Mouse (Mus musculus) heart, postnatal 4 days (tissue): ENCODE data around the gene Sult6b1. TPM values are rescaled to one million over a fixed set of nuclear protein-coding genes. Genes with fewer than 3 reads are reported as not detected.

Source experiments
- DNase-seq: peaks from one replicate; pipeline ENCODE4 v3.0.0; 2021
- total RNA-seq, 2 experiments: library from RNA; stranded (reverse); gene quantifications; 2 replicates each; pipeline ENCODE4 v1.2.3; 2021

Sult6b1 gene
- not detected for total RNA-seq

GRCm38 (mm10) chr17:78906892-78907291 lies at the start of gene Sult6b1:
Sult6b1 (minus strand) TSS chr17:78906992.
- no peak for DNase-seq

GRCm38 (mm10) chr17:78953240-78953639 lies 46.4 kb upstream of the Sult6b1 start:
- DNase-seq = no peak

- no peak for DNase-seq
Observed at GRCm38 (mm10) chr17:78952070-78952469, 45.3 kb upstream of the Sult6b1 start.

GRCm38 (mm10) chr17:78951225-78951624 lies 44.4 kb upstream of the Sult6b1 start:
- no peak for DNase-seq

- DNase-seq = no peak
Observed at GRCm38 (mm10) chr17:78942579-78942978, 35.8 kb upstream of the Sult6b1 start.

GRCm38 (mm10) chr17:78938927-78939326 lies 32.1 kb upstream of the Sult6b1 start:
- DNase-seq = no peak

GRCm38 (mm10) chr17:78937229-78937853 lies 30.5 kb upstream of the Sult6b1 start:
- peak; percentile 8 for DNase-seq

- peak; percentile 97 for DNase-seq
Observed at GRCm38 (mm10) chr17:78936466-78937228, 29.9 kb upstream of the Sult6b1 start, which contains the start of the genes Cebpz and Ndufaf7. Cebpz (minus strand) TSS chr17:78937066. Ndufaf7 (plus strand) TSS chr17:78937136.

- no peak for DNase-seq
Observed at GRCm38 (mm10) chr17:78935857-78936256, 29.1 kb upstream of the Sult6b1 start.

- DNase-seq = no peak
Observed at GRCm38 (mm10) chr17:78917696-78918095, 10.9 kb upstream of the Sult6b1 start.

- no peak for DNase-seq
Observed at GRCm38 (mm10) chr17:78916899-78917298, 10.1 kb upstream of the Sult6b1 start.

- DNase-seq = peak; percentile 87
Observed at GRCm38 (mm10) chr17:78916369-78916813, 9.6 kb upstream of the Sult6b1 start, which contains the start of gene Cebpzos. Cebpzos (plus strand) TSS chr17:78916500.

GRCm38 (mm10) chr17:78915772-78916171 lies 9.0 kb upstream of the Sult6b1 start:
- DNase-seq = no peak

- DNase-seq = no peak
Observed at GRCm38 (mm10) chr17:78913921-78914320, 7.1 kb upstream of the Sult6b1 start.

- DNase-seq = peak; percentile 40
Observed at GRCm38 (mm10) chr17:78912861-78913281, 6.1 kb upstream of the Sult6b1 start.

- DNase-seq = no peak
Observed at GRCm38 (mm10) chr17:78909374-78909773, 2.6 kb upstream of the Sult6b1 start.

GRCm38 (mm10) chr17:78903158-78903557 lies 3.6 kb downstream of the Sult6b1 start:
- DNase-seq = no peak

GRCm38 (mm10) chr17:78895394-78895793 lies 11.4 kb downstream of the Sult6b1 start:
- DNase-seq = peak; percentile 70

GRCm38 (mm10) chr17:78894991-78895390 lies 11.8 kb downstream of the Sult6b1 start:
- DNase-seq = no peak

- no peak for DNase-seq
Observed at GRCm38 (mm10) chr17:78891020-78891419, 15.8 kb downstream of the Sult6b1 start.

GRCm38 (mm10) chr17:78889184-78889583 lies 17.6 kb downstream of the Sult6b1 start:
- DNase-seq = no peak

GRCm38 (mm10) chr17:78888554-78888953 lies 18.2 kb downstream of the Sult6b1 start:
- DNase-seq = no peak

GRCm38 (mm10) chr17:78885286-78886065 lies 21.3 kb downstream of the Sult6b1 start:
- no peak for DNase-seq
